Mouse (Mus musculus): Measurements from ENCODE around the gene Mgea5.

Gene Mgea5

GRCm38 (mm10) chr19:45796061-45796556, 12.5 kb upstream of the Mgea5 start:
- DNase-seq (ENCODE audit: low spot score) = peak; percentile 61

GRCm38 (mm10) chr19:45795406-45795944, 11.8 kb upstream of the Mgea5 start:
- DNase-seq (ENCODE audit: low spot score) = no peak

GRCm38 (mm10) chr19:45794718-45795117, 11.1 kb upstream of the Mgea5 start:
- DNase-seq (ENCODE audit: low spot score) = no peak

- no peak for DNase-seq (ENCODE audit: low spot score)
Observed at GRCm38 (mm10) chr19:45792404-45792803, 8.8 kb upstream of the Mgea5 start.

- DNase-seq (ENCODE audit: low spot score) = no peak
Observed at GRCm38 (mm10) chr19:45789888-45790874, 6.5 kb upstream of the Mgea5 start.

- no peak for DNase-seq (ENCODE audit: low spot score)
Observed at GRCm38 (mm10) chr19:45789365-45789764, 5.7 kb upstream of the Mgea5 start.

GRCm38 (mm10) chr19:45788337-45788736, 4.7 kb upstream of the Mgea5 start:
- no peak for DNase-seq (ENCODE audit: low spot score)

- no peak for DNase-seq (ENCODE audit: low spot score)
Observed at GRCm38 (mm10) chr19:45787450-45787849, 3.8 kb upstream of the Mgea5 start.

- no peak for DNase-seq (ENCODE audit: low spot score)
Observed at GRCm38 (mm10) chr19:45785470-45785869, 1.8 kb upstream of the Mgea5 start.

GRCm38 (mm10) chr19:45783933-45784576, 418 bp upstream of the Mgea5 start:
- DNase-seq (ENCODE audit: low spot score) = no peak

- DNase-seq (ENCODE audit: low spot score) = peak; percentile 79
Observed at GRCm38 (mm10) chr19:45782315-45783001, 1.2 kb downstream of the Mgea5 start.

GRCm38 (mm10) chr19:45781676-45782075, 2.0 kb downstream of the Mgea5 start:
- DNase-seq (ENCODE audit: low spot score) = no peak

GRCm38 (mm10) chr19:45780350-45780915, 3.2 kb downstream of the Mgea5 start:
- DNase-seq (ENCODE audit: low spot score) = no peak

- no peak for DNase-seq (ENCODE audit: low spot score)
Observed at GRCm38 (mm10) chr19:45775486-45775885, 8.2 kb downstream of the Mgea5 start.

GRCm38 (mm10) chr19:45771501-45771900, 12.1 kb downstream of the Mgea5 start:
- no peak for DNase-seq (ENCODE audit: low spot score)

GRCm38 (mm10) chr19:45760810-45761209, 22.8 kb downstream of the Mgea5 start:
- no peak for DNase-seq (ENCODE audit: low spot score)

GRCm38 (mm10) chr19:45758671-45759070, 25.0 kb downstream of the Mgea5 start:
- no peak for DNase-seq (ENCODE audit: low spot score)

GRCm38 (mm10) chr19:45753551-45753950, 30.1 kb downstream of the Mgea5 start:
- DNase-seq (ENCODE audit: low spot score) = no peak

- DNase-seq (ENCODE audit: low spot score) = no peak
Observed at GRCm38 (mm10) chr19:45751881-45752280, 31.8 kb downstream of the Mgea5 start.

- DNase-seq (ENCODE audit: low spot score) = peak; percentile 93
Observed at GRCm38 (mm10) chr19:45749243-45750043, 34.2 kb downstream of the Mgea5 start, which contains the start of gene Npm3. Gene Npm3, minus strand, starts transcription at chr19:45749591.

All from embryo, embryonic 10.5 days (tissue).